Mouse (Mus musculus) right cerebral cortex, postnatal 14 days (tissue): Measurements from ENCODE around the gene Epb42.
A peak's percentile ranks its signal among the peaks of the same experiment; 100 is the strongest.
"Not testable (repeated sequence)": the region's sequence is repeated elsewhere in the genome, so short reads cannot be mapped to it uniquely, and the experiment has no call there.

ENCODE experiments used
- DNase-seq: peaks from one replicate; pipeline ENCODE4 v3.0.0; 2022

Epb42 gene

DNA sequence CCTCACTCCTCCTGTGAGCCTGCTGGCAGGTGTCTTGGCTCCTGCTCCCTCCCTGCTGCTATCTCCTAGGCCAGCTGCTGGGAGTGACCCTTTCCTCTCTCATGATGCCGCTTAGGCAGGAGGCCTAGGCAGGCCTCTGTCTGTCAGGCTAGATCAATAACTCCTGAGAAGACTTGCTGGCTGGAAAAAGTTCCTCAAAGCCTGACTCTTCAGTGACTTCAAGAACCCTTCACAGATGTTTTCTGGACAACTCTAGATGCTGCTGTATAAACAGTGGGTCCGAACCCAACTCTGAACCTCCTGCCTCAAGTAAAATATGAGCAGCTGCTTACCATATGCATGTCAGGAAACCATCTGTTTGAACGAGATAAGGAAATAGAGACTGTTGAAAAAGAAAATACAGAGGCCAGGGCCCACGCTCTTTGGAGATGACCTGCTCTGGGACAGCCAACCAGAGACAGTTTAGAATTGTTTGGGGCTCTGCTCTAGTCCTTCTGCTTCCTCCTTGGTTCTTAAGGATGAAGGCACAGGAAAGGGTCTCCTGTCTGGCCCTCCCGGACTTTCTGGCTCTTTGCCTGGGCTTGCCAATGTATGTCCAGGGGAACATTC, at the start of gene Epb42:
TSS of gene Epb42 (minus strand) at position 340 of the 609 bp plus-strand sequence.
- DNase-seq, result no peak

DNA sequence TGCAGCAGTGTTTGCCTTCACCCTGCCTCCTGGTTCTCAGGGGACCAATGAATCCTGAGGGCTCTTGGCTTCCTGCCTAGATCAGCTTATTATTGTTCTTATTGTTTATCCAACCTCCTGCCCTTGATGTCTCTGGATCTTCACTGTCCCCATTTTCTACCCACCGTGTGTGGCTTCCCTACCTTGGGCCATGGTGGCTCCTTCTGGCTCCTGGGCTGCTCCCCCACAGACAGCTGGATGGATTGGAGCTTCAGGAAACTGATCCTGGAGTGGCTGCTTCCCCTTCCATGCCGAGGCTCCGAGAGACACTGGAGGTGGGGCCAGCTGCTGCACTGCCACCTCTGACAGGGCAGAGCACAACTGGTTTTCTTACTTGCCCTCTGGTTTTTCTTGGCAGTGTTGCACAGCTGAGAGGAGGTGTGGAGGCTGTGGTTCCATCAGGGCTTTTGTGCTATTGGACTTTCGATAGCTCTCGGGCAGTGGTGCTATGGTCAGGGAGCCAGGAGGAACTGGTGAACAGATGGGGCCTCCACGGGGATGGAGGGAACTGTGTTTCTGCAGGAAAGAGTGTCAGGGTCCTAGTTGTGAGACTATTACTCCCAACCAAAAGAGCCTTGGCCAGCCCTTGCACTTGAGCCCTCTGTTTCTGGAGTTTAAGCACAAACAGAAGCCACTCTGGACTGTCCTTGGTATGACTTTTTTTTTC, 48.8 kb upstream of the Epb42 start, which contains the start of gene Tgm5:
TSS of gene Tgm5 (minus strand) at position 362 of the 706 bp plus-strand sequence.
- no peak for DNase-seq

DNA sequence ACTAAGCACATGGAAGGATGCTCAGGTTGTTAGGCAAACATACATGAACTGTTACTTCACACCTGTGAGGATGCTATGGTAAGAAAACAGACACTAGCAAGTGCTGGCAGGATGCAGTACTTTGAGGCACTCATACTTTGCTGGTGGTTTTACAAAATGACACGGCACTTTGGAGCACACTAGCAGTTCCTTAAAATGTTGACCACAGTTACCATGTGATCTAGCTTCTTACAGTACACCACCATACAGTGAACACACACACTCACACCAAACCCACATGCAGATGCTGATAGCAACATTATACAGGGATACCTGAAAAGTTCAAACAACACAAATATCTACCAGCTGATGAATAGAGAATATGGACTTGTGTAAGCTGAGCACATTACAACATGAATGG, 45.8 kb upstream of the Epb42 start:
- no peak for DNase-seq

DNA sequence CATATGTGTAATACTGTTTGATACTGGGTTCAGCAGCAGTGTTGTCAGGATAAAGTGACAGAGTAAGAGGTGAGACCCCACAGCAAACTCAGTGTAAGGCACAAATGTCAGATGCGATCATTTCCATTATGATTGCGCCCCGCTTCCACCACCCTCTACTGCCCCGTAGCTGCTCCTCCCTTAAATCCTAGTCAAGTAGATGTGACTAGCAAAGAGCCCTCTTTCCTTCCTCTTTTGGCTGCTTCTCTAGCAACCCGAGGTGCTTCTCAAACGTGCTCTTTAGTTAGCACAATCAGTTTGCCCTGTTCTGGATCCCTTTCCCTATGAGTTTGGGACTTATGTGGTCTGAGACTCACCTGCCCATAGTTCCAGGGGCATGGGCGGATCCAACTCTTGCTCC, 37.9 kb upstream of the Epb42 start:
- DNase-seq, result no peak

DNA sequence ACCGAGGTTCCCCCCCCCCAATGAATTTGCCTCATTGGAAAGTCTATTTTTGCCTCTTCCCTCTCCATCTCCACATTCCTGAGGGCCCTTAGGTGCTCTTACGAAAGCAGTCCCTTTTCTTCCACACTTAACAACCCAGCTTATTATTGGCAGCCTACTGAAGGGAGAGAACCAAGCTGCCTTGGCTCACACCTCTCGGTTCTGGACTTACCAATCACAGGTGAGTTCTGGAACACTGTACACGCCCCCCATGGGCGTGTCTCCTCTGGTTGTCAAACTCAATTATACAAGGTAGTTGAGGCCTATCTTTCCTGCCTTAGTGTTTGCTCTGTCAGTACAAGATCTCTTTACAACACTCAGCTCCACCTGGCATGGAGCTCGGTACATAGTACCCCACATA, 35.0 kb upstream of the Epb42 start:
- DNase-seq, result no peak

DNA sequence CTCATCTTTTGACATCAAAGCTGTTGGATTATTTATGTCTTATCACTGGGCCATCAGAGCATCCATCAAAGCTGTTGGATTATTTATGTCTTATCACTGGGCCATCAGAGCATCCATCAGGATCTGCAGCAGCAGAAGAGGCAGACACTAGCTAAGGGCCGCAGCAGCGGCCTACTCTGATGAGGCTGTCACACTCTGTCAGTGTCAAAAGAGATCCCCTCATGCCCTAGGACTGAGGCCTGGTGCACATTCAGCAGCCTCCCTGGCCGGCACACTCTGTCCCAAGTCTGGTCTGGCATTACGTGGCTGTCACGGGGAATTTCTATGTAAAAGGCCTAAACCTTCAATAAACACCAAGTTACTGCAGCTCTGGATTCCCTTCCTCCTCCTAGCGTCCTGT, 32.6 kb upstream of the Epb42 start:
- no peak for DNase-seq

DNA sequence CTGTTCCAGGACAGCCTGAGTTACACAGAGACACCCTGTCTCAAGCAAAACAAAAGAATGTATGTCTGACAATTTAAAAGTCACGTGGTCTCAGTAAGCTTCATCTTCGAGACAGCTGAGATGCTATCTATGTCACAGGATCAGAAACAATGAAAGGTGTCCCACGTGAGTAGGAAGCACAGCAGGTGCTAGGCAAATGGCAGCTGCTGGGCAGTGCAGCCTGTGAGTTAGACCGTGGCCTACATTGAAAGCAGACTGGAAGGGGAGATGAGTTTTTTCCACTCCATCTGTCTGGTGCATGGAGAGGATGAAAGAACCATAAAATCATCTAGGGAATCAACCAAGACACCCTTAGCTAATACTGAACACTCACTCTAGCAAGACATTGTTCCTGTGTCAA, 30.2 kb upstream of the Epb42 start:
- DNase-seq, result no peak

DNA sequence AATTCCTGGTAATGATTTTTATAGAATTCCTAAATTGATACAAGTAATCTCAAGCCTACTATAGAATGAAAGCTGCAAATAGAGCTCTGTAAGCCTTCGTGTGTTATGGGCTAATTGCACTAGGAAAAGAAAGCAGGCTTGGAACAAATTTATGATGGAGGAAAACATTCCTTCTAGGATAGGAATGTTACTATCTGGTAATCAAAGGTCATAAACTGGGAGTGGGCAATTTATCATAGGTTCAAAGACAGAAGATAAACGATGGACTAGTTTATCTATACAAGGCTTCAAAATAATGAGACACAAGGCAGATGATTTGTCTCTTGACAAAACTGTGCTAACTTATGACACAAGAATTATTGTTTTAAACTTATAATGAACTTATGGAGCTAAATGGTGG, 24.4 kb upstream of the Epb42 start:
- no peak for DNase-seq

DNA sequence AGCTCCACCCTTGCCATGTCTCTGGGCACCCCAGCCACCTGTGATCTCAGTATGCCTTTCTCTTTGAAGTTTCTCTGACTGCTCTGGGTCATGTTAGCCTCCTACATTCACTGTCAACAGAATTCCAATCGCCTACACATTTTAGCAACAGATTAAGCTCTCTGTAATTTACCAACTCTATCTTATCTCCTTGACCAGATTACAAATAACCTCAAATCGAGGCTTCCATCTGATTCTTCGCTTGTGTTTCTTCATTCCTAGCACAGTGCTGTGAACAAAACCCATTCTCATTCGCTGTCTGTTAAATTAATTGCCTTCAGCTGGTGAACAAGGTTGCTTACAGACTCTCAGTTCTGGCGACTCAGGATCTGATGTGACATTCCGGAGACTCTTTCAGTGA, 21.1 kb upstream of the Epb42 start:
- no peak for DNase-seq

DNA sequence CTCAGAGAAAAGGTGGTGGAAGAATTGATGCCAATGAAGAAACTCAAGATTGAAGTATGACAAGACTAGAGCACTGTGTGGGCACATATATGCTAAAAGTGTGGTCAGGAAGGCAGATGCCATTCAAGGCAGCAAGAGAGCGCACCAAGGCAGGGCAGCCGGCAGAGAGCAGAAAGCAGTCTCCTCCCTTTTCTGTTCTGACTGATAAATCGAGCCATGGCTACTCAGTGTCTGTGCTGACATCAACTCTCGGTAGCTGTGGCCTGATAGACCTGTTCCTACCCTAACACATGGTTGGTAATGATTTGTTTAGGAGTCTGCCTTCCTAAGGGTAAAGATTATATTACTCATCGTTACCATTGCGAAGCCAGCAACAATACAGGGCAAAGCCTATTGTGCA, 19.0 kb upstream of the Epb42 start:
- DNase-seq, result no peak

DNA sequence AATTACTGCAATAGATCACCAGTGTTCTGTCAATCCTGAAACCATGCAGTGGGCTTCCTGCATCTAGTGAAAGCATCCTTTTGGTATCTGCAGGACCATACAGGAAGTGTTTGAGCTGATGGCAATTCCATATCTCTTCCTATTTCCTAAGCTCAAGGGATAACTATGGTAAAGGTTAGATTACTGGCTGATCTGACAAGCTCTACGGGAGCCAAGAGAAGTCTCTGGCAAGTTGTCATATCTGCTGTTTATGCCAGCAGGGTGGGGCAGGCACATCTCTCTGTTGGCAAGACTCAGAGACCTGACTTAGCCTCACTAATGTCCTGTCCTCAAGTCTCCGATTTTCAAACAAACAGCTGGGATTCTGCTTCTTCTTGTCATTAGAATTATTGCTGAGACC, 17.2 kb upstream of the Epb42 start:
- no peak for DNase-seq

DNA sequence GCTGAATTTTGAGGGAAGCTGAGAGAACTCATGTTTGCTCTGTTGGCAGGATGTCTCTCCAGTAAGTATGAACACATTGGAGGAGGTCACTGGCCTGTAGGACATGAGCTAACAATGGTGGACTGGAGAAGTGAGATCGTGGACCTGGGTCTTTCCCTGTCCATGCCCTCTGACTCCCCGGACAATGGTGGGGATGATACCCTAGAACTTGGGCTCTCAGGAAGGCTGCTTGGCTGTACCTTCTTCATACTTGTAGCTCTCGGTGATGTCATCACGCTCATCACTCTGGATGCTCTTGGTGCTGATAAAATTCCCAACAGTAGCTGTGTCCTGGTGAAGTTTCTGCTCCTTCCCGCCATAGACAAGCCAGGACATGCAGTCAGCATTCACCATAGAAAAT, 15.3 kb upstream of the Epb42 start:
- DNase-seq, result no peak

DNA sequence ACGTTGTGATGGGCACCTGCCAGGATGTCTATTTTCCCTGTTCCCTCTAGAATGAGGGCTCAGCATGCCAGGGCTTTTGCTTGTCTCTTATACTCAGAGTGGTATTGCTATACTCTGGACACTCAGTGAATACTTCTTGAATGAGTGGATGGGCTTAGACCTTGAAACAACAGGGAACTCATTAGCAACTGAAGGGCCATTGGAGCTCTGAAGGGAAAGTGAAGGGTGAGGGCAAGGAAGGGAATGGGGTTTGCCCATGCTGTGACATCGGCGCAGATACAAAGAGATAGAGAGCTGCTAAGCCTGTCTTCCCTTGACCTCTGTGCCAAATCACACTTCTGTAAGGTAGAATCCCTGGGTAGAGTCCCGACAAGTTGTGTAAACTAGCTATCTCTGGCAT, 8.8 kb upstream of the Epb42 start:
- no peak for DNase-seq

DNA sequence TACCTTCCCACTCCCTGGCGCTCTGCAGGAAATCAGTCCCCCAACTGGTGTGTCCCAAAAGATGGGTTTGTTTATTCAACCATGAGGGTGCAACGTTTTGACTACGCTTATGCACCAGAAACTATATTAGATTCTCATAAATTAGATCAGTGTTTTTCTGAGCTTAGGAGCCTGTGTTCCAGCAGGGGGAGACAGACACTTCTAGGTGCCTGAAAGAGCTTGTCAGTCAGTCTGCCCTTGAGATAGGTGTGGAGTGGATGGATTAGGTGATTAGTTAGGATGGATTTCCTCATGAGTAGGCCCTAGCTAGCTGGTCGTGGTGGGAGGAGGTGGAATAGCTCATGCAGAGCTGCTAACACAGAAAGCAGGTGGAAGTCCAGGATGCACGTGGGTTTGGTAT, 4.2 kb upstream of the Epb42 start:
- peak; percentile 20 for DNase-seq

DNA sequence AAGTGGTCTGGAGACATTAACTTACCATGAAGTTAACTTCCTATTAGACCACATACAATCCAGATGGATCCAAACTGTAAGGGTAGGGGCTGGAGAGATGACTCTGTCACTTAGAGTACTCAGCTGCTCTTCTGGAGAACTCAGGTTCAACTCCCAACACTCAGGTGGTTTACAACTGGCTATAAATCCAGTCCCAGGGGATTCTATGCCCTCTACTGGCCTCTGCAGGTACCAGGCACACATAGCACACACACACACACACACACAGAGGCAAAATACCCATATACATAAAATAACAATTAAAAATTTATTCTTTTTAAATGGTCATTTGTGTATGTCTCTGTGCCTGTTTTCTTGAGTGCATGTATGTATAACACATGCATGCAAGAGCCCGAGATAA, 2.5 kb upstream of the Epb42 start:
- DNase-seq, result no peak

DNA sequence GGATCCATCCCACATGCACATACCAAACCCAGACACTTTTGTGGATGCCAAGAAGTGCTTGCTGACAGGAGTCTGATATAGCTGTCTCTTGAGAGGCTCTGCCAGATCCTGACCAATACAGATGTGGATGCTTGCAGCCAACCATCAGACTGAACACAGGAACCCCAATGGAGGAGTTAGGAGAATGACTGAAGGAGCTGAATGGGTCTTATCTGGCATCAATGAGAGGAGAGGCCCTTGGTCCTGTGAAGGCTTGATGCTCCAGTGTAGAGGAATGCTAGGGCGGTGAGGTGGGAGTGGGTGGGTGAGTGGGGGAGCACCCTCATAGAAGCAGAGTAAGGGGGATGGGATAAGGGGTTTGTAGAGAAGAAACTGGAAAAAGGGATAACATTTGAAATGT, 2.0 kb upstream of the Epb42 start:
- not testable (repeated sequence) for DNase-seq

DNA sequence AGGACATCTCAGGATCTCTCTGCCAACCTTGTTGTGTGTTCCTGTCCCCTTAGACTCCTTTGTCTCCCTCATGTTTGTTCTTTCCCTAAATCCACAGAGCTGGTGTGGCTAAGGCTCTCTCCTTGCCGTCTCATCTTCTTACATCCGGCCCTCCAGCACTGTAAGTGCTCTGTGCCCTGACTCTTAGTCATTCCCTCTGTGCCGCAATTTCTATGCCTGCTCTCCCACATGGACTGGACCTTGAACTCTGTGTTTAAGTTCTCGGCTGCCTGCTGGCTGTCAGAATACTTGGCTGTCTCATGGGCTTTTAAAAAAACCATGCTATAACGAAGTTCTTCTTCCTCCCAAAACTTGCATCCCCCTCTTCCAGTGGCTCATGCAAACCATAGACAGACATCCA, 14.0 kb downstream of the Epb42 start:
- DNase-seq, result no peak

DNA sequence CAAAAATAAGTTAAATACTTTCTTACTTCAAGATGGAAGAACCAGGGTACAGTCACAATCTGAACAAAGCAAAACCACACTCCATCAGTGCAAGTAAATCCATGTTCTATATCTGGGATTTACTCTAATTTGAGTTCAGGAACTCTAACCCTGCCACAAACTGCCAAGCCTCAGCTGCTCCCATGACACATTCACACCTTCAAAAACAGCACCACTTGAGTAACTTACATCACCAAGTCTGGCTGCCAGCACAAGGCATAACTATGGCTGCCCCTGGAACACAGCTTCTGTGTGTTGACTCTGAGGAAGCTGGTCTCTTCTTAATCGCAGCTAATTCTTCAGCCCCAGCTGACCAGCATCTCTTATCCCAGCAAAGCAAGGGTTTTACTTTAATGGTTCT, 19.7 kb downstream of the Epb42 start:
- DNase-seq, result no peak

DNA sequence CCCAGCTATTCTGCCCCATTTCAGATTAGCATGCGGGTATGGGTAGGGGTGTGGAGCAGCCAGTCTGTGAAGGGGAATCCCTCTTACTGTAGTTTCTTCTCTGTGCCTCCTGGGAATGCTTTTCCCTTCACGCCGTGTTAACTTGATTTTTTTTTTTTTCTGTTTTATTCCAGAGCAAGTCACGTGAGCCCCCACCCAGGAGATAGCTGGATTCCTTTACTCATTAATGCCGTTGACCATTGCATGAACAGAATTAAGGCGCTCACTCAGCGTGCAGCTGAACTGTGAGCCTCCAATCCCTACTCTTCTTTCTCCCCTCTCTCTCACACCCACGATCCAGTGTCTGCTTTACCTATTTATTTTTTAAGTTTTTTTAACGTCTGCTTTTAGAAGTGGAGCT, 20.6 kb downstream of the Epb42 start:
- no peak for DNase-seq

DNA sequence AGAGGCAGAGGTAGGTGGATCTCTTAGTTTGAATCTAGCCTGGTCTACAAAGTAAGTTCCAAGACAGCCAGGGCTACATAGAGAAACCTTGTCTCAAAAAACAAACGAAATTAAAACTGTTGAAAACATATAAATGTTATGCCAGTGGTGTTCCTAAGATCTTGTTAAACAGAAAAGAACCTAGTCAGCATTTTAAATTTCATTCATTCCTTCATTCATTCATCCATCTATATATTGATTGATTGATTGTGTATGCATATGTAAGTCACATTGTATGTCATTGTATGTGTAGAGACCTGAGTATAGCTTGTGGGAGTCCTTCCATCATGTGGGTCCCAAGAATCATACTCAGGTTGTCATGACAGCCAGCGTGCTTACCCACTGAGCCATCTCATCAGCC, 21.4 kb downstream of the Epb42 start:
- no peak for DNase-seq

DNA sequence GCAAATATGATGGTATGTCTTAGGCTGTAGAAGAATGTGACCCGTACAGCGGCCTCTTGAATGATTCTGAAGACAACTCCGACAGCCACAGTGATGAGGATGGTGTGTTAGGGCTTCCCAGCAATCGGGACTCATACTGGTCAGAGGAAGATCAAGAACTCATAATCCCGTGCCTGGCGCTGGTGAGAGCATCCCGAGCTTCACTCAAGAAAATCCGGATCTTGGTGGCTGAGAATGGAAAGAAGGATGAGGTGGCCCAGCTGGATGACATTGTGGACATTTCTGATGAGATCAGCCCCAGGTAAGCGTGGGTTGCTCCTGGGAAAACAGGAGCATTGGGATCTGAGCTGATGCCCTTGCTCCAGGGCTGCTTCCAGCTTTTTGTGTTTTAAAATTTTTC, 24.2 kb downstream of the Epb42 start:
- no peak for DNase-seq

DNA sequence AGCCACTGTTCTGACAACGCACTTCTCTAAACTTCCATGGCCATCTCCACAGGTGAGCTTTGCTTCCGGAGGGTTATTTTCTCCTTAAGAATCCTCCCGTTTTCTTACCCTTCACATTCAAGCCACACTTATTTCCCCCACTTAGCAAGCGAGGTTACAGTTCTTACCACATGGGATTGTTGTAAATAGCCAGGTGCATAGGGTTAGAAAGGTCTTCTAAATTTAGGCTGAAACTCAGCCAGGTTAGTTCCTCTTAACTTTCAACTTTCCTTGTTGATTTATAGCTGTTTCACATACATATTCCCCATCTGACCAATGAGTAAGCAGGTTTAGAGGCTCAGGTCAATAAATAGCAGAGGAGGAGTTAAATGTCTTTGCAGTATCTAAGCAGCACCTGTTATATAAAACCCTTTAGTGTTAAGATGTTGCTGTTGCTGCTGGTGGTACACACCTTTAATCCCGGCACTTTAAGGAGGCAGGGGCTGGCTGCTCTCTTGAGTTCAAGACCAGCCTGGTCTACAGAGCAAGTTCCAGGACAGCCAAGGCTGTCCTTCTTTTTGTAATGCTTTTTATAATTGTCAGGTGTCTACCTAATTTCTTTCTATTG, 27.7 kb downstream of the Epb42 start:
- DNase-seq, result no peak

DNA sequence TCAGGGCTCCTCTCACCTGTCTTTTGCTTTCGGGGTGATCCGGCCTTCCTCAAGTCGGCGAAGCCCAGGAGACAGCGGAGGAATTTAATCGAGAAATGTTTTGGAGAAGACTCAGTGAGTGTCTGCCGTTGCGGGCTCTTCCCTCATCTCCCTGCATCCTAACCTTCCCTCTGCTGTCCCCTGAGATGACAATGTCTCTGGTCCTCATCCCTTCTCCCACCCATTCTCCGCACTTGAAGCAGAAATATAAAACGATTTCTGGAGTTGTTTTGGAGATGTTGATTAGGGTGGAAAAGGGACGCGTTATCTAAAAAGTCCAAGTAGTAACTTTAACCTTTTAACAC, 28.2 kb downstream of the Epb42 start:
- no peak for DNase-seq

DNA sequence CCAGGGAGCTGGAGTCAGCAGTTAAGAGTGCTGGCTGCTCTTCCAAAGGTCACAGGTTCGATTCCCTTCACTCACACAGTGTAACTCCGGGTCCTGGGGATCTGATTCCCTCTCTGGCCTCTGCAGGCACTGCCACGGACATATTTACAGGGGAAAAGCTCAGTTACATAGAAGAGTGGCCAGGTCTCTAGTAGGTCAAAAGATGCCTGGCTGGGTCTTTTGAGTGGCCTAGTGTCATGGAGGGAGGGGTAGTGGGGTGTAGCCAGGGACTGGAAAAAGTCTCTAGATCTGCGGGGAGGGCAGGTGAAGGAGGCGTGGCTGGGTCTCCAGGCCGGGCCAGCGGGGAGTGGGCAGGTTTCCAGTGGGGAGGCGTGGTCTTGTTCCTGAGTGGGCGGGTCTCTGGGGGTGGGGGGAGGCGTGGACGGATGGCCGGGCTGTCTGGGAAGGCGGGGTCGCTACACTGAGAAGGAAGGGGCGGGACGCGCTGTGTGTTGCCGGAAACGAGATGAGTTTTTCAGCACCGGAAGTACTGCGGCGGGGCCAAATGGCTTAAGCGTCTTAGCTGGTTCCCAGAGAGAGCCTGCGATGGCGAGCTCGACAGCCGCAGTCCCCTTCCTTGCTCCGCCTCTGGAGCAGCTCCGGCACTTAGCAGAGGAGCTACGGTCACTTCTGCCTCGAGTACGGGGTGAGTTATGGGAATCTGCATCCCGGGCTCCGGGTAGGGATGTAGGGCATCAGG, 28.8 kb downstream of the Epb42 start, which contains the start of gene Ccndbp1:
TSS of gene Ccndbp1 (plus strand) at position 479 of the 739 bp plus-strand sequence.
- DNase-seq, result peak; percentile 79
